Mouse (Mus musculus) heart, embryonic 10.5 days (tissue): ENCODE data around the gene Trem3. TPM values are rescaled to one million over a fixed set of nuclear protein-coding genes. Genes with fewer than 3 reads are reported as not detected.

ENCODE experiments used
- DNase-seq: peaks from one replicate; pipeline ENCODE4 v3.0.0-alpha.2; 2017; ENCODE audit warnings: low spot score
- H3K27ac ChIP-seq: fragments of 300-500 bp; sonication (generic); 2 replicates; pipeline ENCODE4 v1.5.1; 2016; ENCODE audit warnings: mild to moderate bottlenecking
- H3K27me3 ChIP-seq: fragments of 300-500 bp; sonication (generic); 2 replicates; pipeline ENCODE4 v1.6.1; 2016; ENCODE audit warnings: mild to moderate bottlenecking; ENCODE audit not compliant: poor library complexity, insufficient read depth, severe bottlenecking
- H3K36me3 ChIP-seq: fragments of 300-500 bp; sonication (generic); 2 replicates; pipeline ENCODE4 v1.6.1; 2016; ENCODE audit warnings: mild to moderate bottlenecking, moderate library complexity
- H3K4me1 ChIP-seq: fragments of 300-500 bp; sonication (generic); 2 replicates; pipeline ENCODE4 v1.6.1; 2016; ENCODE audit warnings: mild to moderate bottlenecking
- H3K4me3 ChIP-seq: fragments of 300-500 bp; sonication (generic); 2 replicates; pipeline ENCODE4 v1.5.1; 2016; ENCODE audit warnings: mild to moderate bottlenecking, moderate library complexity
- H3K9me3 ChIP-seq: fragments of 300-500 bp; sonication (generic); 2 replicates; pipeline ENCODE4 v1.6.1; 2016; ENCODE audit warnings: mild to moderate bottlenecking, moderate library complexity
- WGBS: fragments of 180-500 bp; shearing (Covaris S2); methylation state at CpG from one replicate; pipeline ENCODE4 v1.1.7; 2016; 5-methylcytosine and 5-hydroxymethylcytosine counted together
- polyA plus RNA-seq: library from polyadenylated mRNA; unstranded; fragments of >200 nt; fragmentation: Nextera tagmentation; extraction: Ambion mirVana; gene quantifications from 2 replicates; pipeline ENCODE4 v1.2.1, GENCODE M21; 2016

Trem3 gene
- polyA plus RNA-seq, 1 experiment from 2014 or later: not detected

GRCm38 (mm10) chr17:48256575-48256974 lies 9.0 kb downstream of the Trem3 start:
- H3K9me3 ChIP-seq: peaks cover 11% of the 10 kb centered on the region; the same call in 1 of the 2 replicates
- DNase-seq: no peak
- no peak overlapping the region for H3K4me3 ChIP-seq
- H3K27ac ChIP-seq: no peak overlapping the region
- no peaks in the 10 kb centered on the region for H3K4me1 ChIP-seq
- no peaks in the 10 kb centered on the region for H3K27me3 ChIP-seq
- H3K36me3 ChIP-seq: no peaks in the 10 kb centered on the region

GRCm38 (mm10) chr17:48261868-48262267 lies 14.3 kb downstream of the Trem3 start:
- Histone ChIP-seq H3K27ac (no peak overlapping the region), H3K4me3 (no peak overlapping the region), H3K36me3 (no peaks in the 10 kb centered on the region), H3K4me1 (no peaks in the 10 kb centered on the region), H3K9me3 (peaks cover 11% of the 10 kb centered on the region; the same call in 1 of the 2 replicates), H3K27me3 (no peaks in the 10 kb centered on the region)
- WGBS: 78% methylated on average over 2 of the region's 2 CpGs
- no peak for DNase-seq

- H3K4me3 ChIP-seq: no peak within 1 kb of the TSS
- DNase-seq: no peak
- H3K27me3 ChIP-seq: no peaks in the 10 kb centered on the region
- no peaks in the 10 kb centered on the region for H3K36me3 ChIP-seq
- H3K9me3 ChIP-seq: peaks cover 10% of the 10 kb centered on the region; the same call in 1 of the 2 replicates
- 85% methylated on average over 3 of the region's 3 CpGs for WGBS
- no peak within 1 kb of the TSS for H3K27ac ChIP-seq
- no peaks in the 10 kb centered on the region for H3K4me1 ChIP-seq
Observed at GRCm38 (mm10) chr17:48263741-48264362, 16.3 kb downstream of the Trem3 start, which contains the start of gene Treml4. Gene Treml4, plus strand, starts transcription at chr17:48264295.

- DNase-seq: no peak
- 0 out of 2 replicates have a peak, but pooled peaks cover 2% of the 10 kb centered on the region for H3K9me3 ChIP-seq
- no peaks in the 10 kb centered on the region for H3K27me3 ChIP-seq
- no peaks in the 10 kb centered on the region for H3K36me3 ChIP-seq
- H3K4me3 ChIP-seq: no peak overlapping the region
- 84% methylated on average over 7 of the region's 7 CpGs for WGBS
- H3K27ac ChIP-seq: no peak overlapping the region
- H3K4me1 ChIP-seq: no peaks in the 10 kb centered on the region
Observed at GRCm38 (mm10) chr17:48264662-48265061, 17.1 kb downstream of the Trem3 start.

DNA sequence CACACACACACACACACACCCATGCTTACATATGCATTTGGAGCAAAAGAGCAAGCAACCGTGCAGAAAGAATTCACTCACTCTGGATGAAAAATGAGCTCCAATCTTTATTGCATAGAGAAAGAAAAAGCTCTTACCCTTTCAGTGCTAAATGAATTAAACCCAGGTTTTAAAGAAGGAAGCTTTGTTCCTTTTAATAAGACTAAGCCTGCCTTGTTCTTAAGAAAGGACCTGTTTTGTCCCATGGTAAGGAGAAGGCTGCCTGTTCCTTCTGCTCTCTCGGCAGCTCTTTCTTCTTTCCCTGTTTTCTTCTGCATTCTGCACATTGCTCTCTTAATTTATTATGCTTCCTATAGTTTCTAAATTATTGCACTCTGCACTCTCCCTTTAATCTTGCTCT lies 18.6 kb downstream of the Trem3 start:
- WGBS: 58% methylated on average over 2 of the region's 2 CpGs

GRCm38 (mm10) chr17:48266610-48267304 lies 19.2 kb downstream of the Trem3 start:
- H3K9me3 ChIP-seq: no peaks in the 10 kb centered on the region
- no peaks in the 10 kb centered on the region for H3K4me1 ChIP-seq
- H3K27me3 ChIP-seq: no peaks in the 10 kb centered on the region
- no peak overlapping the region for H3K4me3 ChIP-seq
- no peaks in the 10 kb centered on the region for H3K36me3 ChIP-seq
- WGBS: 38% methylated on average over 2 of the region's 2 CpGs
- DNase-seq: no peak
- no peak overlapping the region for H3K27ac ChIP-seq

More for the DNA sequence above, 18.6 kb downstream of the Trem3 start:
- no peaks in the 10 kb centered on the region for H3K27me3 ChIP-seq
- no peaks in the 10 kb centered on the region for H3K9me3 ChIP-seq
- H3K4me1 ChIP-seq: no peaks in the 10 kb centered on the region
- H3K4me3 ChIP-seq: no peak overlapping the region
- no peaks in the 10 kb centered on the region for H3K36me3 ChIP-seq
- no peak for DNase-seq
- no peak overlapping the region for H3K27ac ChIP-seq

- 85% methylated on average over 1 of the region's 1 CpGs for WGBS
- H3K4me3 ChIP-seq: no peak overlapping the region
- H3K9me3 ChIP-seq: no peaks in the 10 kb centered on the region
- H3K36me3 ChIP-seq: no peaks in the 10 kb centered on the region
- H3K4me1 ChIP-seq: no peaks in the 10 kb centered on the region
- no peaks in the 10 kb centered on the region for H3K27me3 ChIP-seq
- no peak overlapping the region for H3K27ac ChIP-seq
- no peak for DNase-seq
Observed at GRCm38 (mm10) chr17:48267591-48267990, 20.0 kb downstream of the Trem3 start.

- no peaks in the 10 kb centered on the region for H3K9me3 ChIP-seq
- no peaks in the 10 kb centered on the region for H3K4me1 ChIP-seq
- no peak for DNase-seq
- no peak overlapping the region for H3K27ac ChIP-seq
- H3K36me3 ChIP-seq: no peaks in the 10 kb centered on the region
- H3K4me3 ChIP-seq: no peak overlapping the region
- H3K27me3 ChIP-seq: no peaks in the 10 kb centered on the region
Observed at GRCm38 (mm10) chr17:48268276-48268675, 20.7 kb downstream of the Trem3 start.

GRCm38 (mm10) chr17:48269833-48270232 lies 22.3 kb downstream of the Trem3 start:
- Histone ChIP-seq H3K9me3 (no peaks in the 10 kb centered on the region), H3K4me1 (no peaks in the 10 kb centered on the region), H3K27ac (no peak overlapping the region), H3K4me3 (no peak overlapping the region), H3K36me3 (no peaks in the 10 kb centered on the region), H3K27me3 (no peaks in the 10 kb centered on the region)
- DNase-seq: peak; percentile 17
- WGBS: 69% methylated on average over 4 of the region's 4 CpGs

DNA sequence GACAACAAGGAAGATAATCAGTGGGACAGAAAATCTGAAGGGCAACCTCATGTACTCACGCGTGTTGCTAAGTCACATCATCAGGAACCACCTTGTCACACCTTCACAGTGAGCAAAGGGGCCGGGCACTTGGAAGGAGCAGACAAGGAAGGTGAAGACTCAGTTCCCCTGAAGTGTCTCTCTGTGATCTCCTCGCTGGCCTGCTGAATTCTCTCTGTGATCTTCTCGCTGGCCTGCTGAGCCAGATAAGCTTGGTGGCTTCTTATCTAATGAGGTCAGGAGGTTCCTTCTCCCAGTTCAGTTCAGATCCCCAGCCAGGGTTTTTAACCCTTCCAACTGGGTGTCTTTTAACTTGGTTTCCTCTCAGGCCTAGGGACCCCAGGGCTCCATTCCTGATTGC lies 24.6 kb downstream of the Trem3 start:
- Histone ChIP-seq H3K27ac (no peak overlapping the region), H3K27me3 (no peaks in the 10 kb centered on the region), H3K4me3 (no peak overlapping the region), H3K4me1 (no peaks in the 10 kb centered on the region), H3K36me3 (no peaks in the 10 kb centered on the region), H3K9me3 (no peaks in the 10 kb centered on the region)
- WGBS: 40% methylated on average over 5 of the region's 5 CpGs
- peak; percentile 94 for DNase-seq

GRCm38 (mm10) chr17:48272598-48272997 lies 25.0 kb downstream of the Trem3 start:
- no peak overlapping the region for H3K4me3 ChIP-seq
- WGBS: 79% methylated on average over 4 of the region's 4 CpGs
- no peaks in the 10 kb centered on the region for H3K36me3 ChIP-seq
- no peaks in the 10 kb centered on the region for H3K9me3 ChIP-seq
- DNase-seq: no peak
- H3K4me1 ChIP-seq: no peaks in the 10 kb centered on the region
- H3K27me3 ChIP-seq: no peaks in the 10 kb centered on the region
- peak overlapping the region; percentile 59; the same call in 1 of the 2 replicates for H3K27ac ChIP-seq

GRCm38 (mm10) chr17:48274098-48274497 lies 26.5 kb downstream of the Trem3 start:
- Histone ChIP-seq H3K4me3 (no peak overlapping the region), H3K27ac (no peak overlapping the region), H3K9me3 (no peaks in the 10 kb centered on the region), H3K4me1 (no peaks in the 10 kb centered on the region), H3K36me3 (no peaks in the 10 kb centered on the region), H3K27me3 (no peaks in the 10 kb centered on the region)
- 76% methylated on average over 4 of the region's 4 CpGs for WGBS
- no peak for DNase-seq

DNA sequence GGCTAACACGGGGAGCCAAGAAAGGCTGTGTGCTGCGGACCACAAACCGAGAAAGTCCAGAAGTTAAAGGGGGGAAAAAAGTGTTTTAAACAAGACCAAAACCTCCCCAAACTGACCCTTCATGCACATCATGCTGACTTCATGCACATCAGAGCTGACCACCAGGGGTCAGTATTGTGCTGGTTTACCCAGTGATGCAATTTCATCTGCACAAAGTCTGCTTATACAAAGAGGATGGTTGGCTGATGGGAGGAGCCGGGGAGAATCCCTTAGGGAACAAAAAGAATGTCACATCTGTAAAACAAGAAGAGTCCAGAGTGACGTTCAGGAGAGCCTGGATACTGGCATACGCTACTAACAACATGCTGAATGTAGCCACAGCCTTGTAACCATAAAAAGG lies 27.3 kb downstream of the Trem3 start:
- Histone ChIP-seq H3K27me3 (no peaks in the 10 kb centered on the region), H3K36me3 (no peaks in the 10 kb centered on the region)
- 27% methylated on average over 6 of the region's 6 CpGs for WGBS

More for the DNA sequence above, 27.3 kb downstream of the Trem3 start:
- Histone ChIP-seq H3K27ac (no peak overlapping the region), H3K4me3 (no peak overlapping the region), H3K9me3 (no peaks in the 10 kb centered on the region), H3K4me1 (no peaks in the 10 kb centered on the region)
- DNase-seq: peak; percentile 86
